Mouse (Mus musculus): ENCODE measurements around the gene Fam114a1.
A peak's percentile ranks its signal among the peaks of the same experiment; 100 is the strongest.

Fam114a1 gene

GRCm38 (mm10) chr5:65006011-65006491, 36.2 kb downstream of the Fam114a1 start:
- DNase-seq: peak; percentile 46

- no peak for DNase-seq
These were observed 42.2 kb downstream of the Fam114a1 start for GRCm38 (mm10) chr5:65011901-65012573.

GRCm38 (mm10) chr5:65015508-65015907, 45.6 kb downstream of the Fam114a1 start:
- no peak for DNase-seq

- DNase-seq: no peak
These were observed 49.2 kb downstream of the Fam114a1 start for GRCm38 (mm10) chr5:65019109-65019508.

GRCm38 (mm10) chr5:65019823-65020222, 50.0 kb downstream of the Fam114a1 start:
- DNase-seq: peak; percentile 18

GRCm38 (mm10) chr5:65022006-65022405, 52.1 kb downstream of the Fam114a1 start:
- no peak for DNase-seq

- DNase-seq: no peak
These were observed 54.8 kb downstream of the Fam114a1 start for GRCm38 (mm10) chr5:65024641-65025040.

- peak; percentile 62 for DNase-seq
These were observed 56.0 kb downstream of the Fam114a1 start for GRCm38 (mm10) chr5:65025916-65026315.

GRCm38 (mm10) chr5:65026776-65027175, 56.9 kb downstream of the Fam114a1 start:
- no peak for DNase-seq

GRCm38 (mm10) chr5:65028019-65028418, 58.1 kb downstream of the Fam114a1 start:
- DNase-seq: no peak

- no peak for DNase-seq
These were observed 66.7 kb downstream of the Fam114a1 start for GRCm38 (mm10) chr5:65036597-65036996.

- DNase-seq: no peak
These were observed 68.4 kb downstream of the Fam114a1 start for GRCm38 (mm10) chr5:65038305-65038704.

GRCm38 (mm10) chr5:65038811-65039571, 69.1 kb downstream of the Fam114a1 start:
- no peak for DNase-seq

- peak; percentile 36 for DNase-seq
These were observed 70.6 kb downstream of the Fam114a1 start for GRCm38 (mm10) chr5:65040463-65040862.

- no peak for DNase-seq
These were observed 73.6 kb downstream of the Fam114a1 start for GRCm38 (mm10) chr5:65043407-65043895.

- no peak for DNase-seq
These were observed 75.9 kb downstream of the Fam114a1 start for GRCm38 (mm10) chr5:65045642-65046370.

- DNase-seq: no peak
These were observed 76.8 kb downstream of the Fam114a1 start for GRCm38 (mm10) chr5:65046442-65047284.

GRCm38 (mm10) chr5:65047285-65047855, 77.5 kb downstream of the Fam114a1 start:
- DNase-seq: no peak

- DNase-seq: no peak
These were observed 80.0 kb downstream of the Fam114a1 start for GRCm38 (mm10) chr5:65049880-65050279.

GRCm38 (mm10) chr5:65051513-65051912, 81.6 kb downstream of the Fam114a1 start:
- DNase-seq: no peak

- no peak for DNase-seq
These were observed 87.7 kb downstream of the Fam114a1 start for GRCm38 (mm10) chr5:65057596-65057995.

GRCm38 (mm10) chr5:65059806-65060205, 89.9 kb downstream of the Fam114a1 start:
- no peak for DNase-seq
